Mouse (Mus musculus) embryonic facial prominence, embryonic 14.5 days (tissue): ENCODE results near the gene Fbxl15. TPM values are rescaled to one million over a fixed set of nuclear protein-coding genes. Genes with fewer than 3 reads are reported as not detected.

Experiments
- ATAC-seq: fragments of 200-750 bp; cut with Nextera tagmentation; 2 replicates; pipeline ENCODE4 v1.8.0; 2017; ENCODE audit warnings: low read depth, moderate number of reproducible peaks, moderate TSS enrichment
- DNase-seq: peaks from one replicate; pipeline ENCODE4 v3.0.0-alpha.2; 2015; ENCODE audit warnings: low spot score
- H3K27ac ChIP-seq: fragments of 300-500 bp; sonication (generic); replicated peaks from 2 replicates; pipeline ENCODE4 v1.5.1; 2014; ENCODE audit warnings: low read depth, mild to moderate bottlenecking, low read length, moderate library complexity
- H3K27me3 ChIP-seq: fragments of 300-500 bp; sonication (generic); replicated peaks from 2 replicates; pipeline ENCODE4 v1.6.1; 2014; ENCODE audit warnings: low read length; ENCODE audit not compliant: control insufficient read depth, insufficient read depth
- H3K36me3 ChIP-seq: fragments of 300-500 bp; sonication (generic); 2 replicates; pipeline ENCODE4 v1.6.1; 2014; ENCODE audit warnings: low read length, mixed read lengths; ENCODE audit not compliant: control insufficient read depth, insufficient read depth
- H3K4me1 ChIP-seq: fragments of 300-500 bp; sonication (generic); 2 replicates; pipeline ENCODE4 v1.6.1; 2014; ENCODE audit warnings: antibody characterized with exemption, low read length; ENCODE audit not compliant: control insufficient read depth, insufficient read depth
- H3K4me2 ChIP-seq: fragments of 300-500 bp; sonication (generic); 2 replicates; pipeline ENCODE4 v1.6.1; 2014; ENCODE audit warnings: low read depth, mild to moderate bottlenecking, low read length, moderate library complexity, mixed read lengths
- H3K4me3 ChIP-seq: fragments of 300-500 bp; sonication (generic); 2 replicates; pipeline ENCODE4 v1.5.1; 2014; ENCODE audit warnings: low read depth, mild to moderate bottlenecking, low read length
- H3K9ac ChIP-seq: fragments of 300-500 bp; sonication (generic); 2 replicates; pipeline ENCODE4 v1.6.1; 2014; ENCODE audit warnings: low read depth, mild to moderate bottlenecking, low read length, moderate library complexity, mixed read lengths
- H3K9me3 ChIP-seq: fragments of 300-500 bp; sonication (generic); 2 replicates; pipeline ENCODE4 v1.6.1; 2016; ENCODE audit warnings: low read length; ENCODE audit not compliant: control insufficient read depth
- WGBS: fragments of 180-500 bp; shearing (Covaris S2); extraction: QIAGEN DNeasy Blood & Tissue Kit; methylation state at CpG from one replicate; pipeline ENCODE4 v1.1.7; 2014; 5-methylcytosine and 5-hydroxymethylcytosine counted together
- polyA plus RNA-seq: library from polyadenylated mRNA; unstranded; fragments of >200 nt; fragmentation: Nextera tagmentation; extraction: Ambion mirVana; gene quantifications from 2 replicates; pipeline ENCODE4 v1.2.1, GENCODE M21; 2014

The Fbxl15 gene
- polyA plus RNA-seq, 1 experiment from 2014 or later: 13.8 TPM

- Histone ChIP-seq H3K9me3 (no peaks in the 10 kb centered on the region), H3K27me3 (peaks cover 79% of the 10 kb centered on the region), H3K4me1 (peaks cover 13% of the 10 kb centered on the region), H3K4me2 (no peak overlapping the region), H3K4me3 (no peak overlapping the region), H3K9ac (no peak overlapping the region), H3K36me3 (no peaks in the 10 kb centered on the region), H3K27ac (no peak overlapping the region)
- 53% methylated on average over 11 of the region's 11 CpGs for WGBS
- ATAC-seq: no peak
- no peak for DNase-seq
Measured at GRCm38 (mm10) chr19:46324366-46324765, 3.6 kb upstream of the Fbxl15 start.

- Histone ChIP-seq H3K9ac (no peak overlapping the region), H3K4me1 (peaks cover 14% of the 10 kb centered on the region), H3K9me3 (no peaks in the 10 kb centered on the region), H3K27ac (no peak overlapping the region), H3K4me3 (no peak overlapping the region), H3K27me3 (peaks cover 74% of the 10 kb centered on the region), H3K4me2 (no peak overlapping the region), H3K36me3 (no peaks in the 10 kb centered on the region)
- WGBS: 65% methylated on average over 5 of the region's 5 CpGs
- no peak for ATAC-seq
- DNase-seq: no peak
Measured at GRCm38 (mm10) chr19:46324918-46325317, 3.1 kb upstream of the Fbxl15 start.

DNA sequence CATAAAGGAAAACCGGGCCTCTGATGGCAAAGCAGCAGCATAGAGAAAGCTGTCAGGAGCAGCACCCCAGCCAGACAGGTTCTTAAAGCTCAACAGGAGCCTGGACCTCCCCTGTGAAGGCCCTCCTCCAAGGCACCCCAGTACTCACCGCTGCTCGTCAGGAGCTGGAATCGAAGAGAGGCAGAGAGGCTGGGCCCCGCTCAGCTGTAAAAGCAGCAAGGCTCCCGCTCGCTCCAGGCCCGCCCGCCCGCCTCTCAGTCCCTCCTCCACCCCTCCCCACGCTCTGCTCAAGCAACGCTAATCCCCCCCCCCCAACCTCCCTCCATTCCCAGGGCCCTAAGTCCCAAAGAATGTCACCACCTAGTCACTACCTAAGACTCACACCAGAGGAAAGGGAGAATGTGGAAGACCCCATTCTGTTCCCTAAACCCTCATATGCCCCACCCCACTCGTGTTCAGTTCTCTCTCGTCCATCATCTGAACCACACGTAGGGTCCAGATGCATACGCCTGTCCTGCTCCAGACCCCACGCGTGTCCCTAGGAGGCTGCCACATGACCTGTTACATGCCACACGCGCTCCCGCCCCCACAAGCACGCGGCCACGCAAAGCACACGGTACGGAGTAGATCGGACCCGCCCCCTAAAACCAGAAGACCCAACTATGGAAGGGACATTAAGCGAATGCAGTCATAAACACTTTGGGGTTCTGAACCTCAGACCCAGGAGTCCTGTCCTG is 1.8 kb upstream of the Fbxl15 start:
- Histone ChIP-seq H3K27me3 (peaks cover 61% of the 10 kb centered on the region), H3K36me3 (peaks cover 10% of the 10 kb centered on the region; the same call in 1 of the 2 replicates), H3K9ac (0 out of 2 replicates have a peak overlapping the region, but pooled peaks have one; percentile 14), H3K27ac (no peak overlapping the region), H3K4me1 (peaks cover 14% of the 10 kb centered on the region), H3K4me2 (peak overlapping the region; percentile 99), H3K9me3 (no peaks in the 10 kb centered on the region), H3K4me3 (peak overlapping the region; percentile 70)
- ATAC-seq: no peak
- DNase-seq: no peak
- WGBS: 6% methylated on average over 25 of the region's 29 CpGs

DNA sequence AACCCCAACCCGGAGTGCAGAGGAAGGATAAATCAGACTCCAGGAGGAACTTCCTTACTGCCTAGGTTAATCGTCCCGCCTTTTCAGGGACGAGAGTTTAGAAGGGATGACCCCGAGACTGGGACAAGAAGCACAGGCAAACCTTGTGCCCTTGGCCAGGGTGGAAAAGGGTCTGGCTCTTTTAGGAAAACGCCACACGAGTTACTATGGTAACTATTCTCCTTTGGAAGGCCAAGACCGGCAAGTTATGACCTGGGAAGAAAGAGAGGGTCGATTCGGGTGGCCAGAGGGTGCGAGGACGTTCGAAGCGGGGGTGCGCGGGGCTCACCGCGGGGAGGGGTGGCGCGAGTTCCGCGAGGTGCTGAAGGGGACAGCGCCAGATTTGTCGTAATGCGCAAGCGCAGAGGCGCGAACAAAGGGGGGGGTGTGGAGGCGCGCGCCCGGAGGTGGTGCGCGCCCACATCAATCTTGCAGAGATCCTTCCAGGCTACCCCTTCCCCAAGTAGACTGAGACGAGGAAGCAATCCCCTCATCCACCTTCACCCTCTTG is 1.2 kb upstream of the Fbxl15 start, which contains the start of gene Psd:
Gene Psd, minus strand, starts transcription at position 401 of the 550 bp plus-strand sequence.
- Histone ChIP-seq H3K9me3 (no peaks in the 10 kb centered on the region), H3K4me2 (peak within 1 kb of the TSS; percentile 99), H3K36me3 (peaks cover 16% of the 10 kb centered on the region; the same call in 1 of the 2 replicates), H3K9ac (peak within 1 kb of the TSS; percentile 67), H3K4me1 (peaks cover 14% of the 10 kb centered on the region), H3K27me3 (peaks cover 54% of the 10 kb centered on the region), H3K4me3 (peak within 1 kb of the TSS; percentile 70), H3K27ac (peak within 1 kb of the TSS; percentile 83)
- under 1% methylated on average over 34 of the region's 35 CpGs for WGBS
- ATAC-seq (no peak), DNase-seq (no peak)

GRCm38 (mm10) chr19:46327531-46328064 is 386 bp upstream of the Fbxl15 start:
- H3K27me3 ChIP-seq: peaks cover 47% of the 10 kb centered on the region
- peak overlapping the region; percentile 99 for H3K4me2 ChIP-seq
- no peaks in the 10 kb centered on the region for H3K9me3 ChIP-seq
- H3K4me3 ChIP-seq: peak overlapping the region; percentile 70
- peaks cover 24% of the 10 kb centered on the region for H3K36me3 ChIP-seq
- 35% methylated on average over 14 of the region's 14 CpGs for WGBS
- ATAC-seq (no peak), DNase-seq (no peak)
- H3K27ac ChIP-seq: peak overlapping the region; percentile 83; the same call in 1 of the 2 replicates
- peaks cover 14% of the 10 kb centered on the region for H3K4me1 ChIP-seq
- peak overlapping the region; percentile 67 for H3K9ac ChIP-seq

DNA sequence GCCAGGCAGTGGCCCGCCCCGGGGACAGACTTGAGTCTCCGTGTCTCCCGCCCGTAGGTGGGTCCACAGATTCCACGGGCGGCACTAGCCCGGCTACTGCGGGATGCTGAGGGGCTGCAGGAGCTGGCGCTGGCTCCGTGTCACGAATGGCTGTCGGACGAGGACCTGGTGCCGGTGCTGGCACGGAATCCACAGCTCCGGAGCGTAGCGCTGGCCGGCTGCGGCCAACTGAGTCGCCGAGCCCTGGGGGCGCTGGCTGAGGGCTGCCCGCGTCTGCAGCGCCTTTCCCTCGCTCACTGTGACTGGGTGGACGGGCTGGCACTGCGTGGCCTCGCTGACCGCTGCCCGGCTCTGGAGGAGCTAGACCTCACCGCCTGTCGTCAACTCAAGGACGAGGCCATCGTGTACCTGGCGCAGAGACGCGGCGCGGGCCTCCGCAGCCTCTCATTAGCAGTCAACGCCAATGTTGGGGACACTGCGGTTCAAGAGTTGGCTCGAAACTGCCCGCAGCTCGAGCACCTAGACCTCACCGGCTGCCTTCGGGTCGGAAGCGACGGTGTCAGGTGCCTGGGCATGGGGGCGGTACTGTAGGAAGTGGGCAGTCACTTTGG is 1.2 kb downstream of the Fbxl15 start:
- WGBS: 2% methylated on average over 26 of the region's 54 CpGs
- Histone ChIP-seq H3K27me3 (peaks cover 32% of the 10 kb centered on the region), H3K9ac (peak overlapping the region; percentile 67), H3K4me3 (peak overlapping the region; percentile 70), H3K27ac (peak overlapping the region; percentile 83; the same call in 1 of the 2 replicates), H3K4me1 (peaks cover 14% of the 10 kb centered on the region), H3K4me2 (peak overlapping the region; percentile 99), H3K36me3 (peaks cover 25% of the 10 kb centered on the region), H3K9me3 (no peaks in the 10 kb centered on the region)
- DNase-seq (no peak), ATAC-seq (0 out of 2 replicates have a peak, but pooled peaks have one; percentile 3)

- peak overlapping the region; percentile 99 for H3K4me2 ChIP-seq
- H3K4me1 ChIP-seq: peaks cover 14% of the 10 kb centered on the region
- no peaks in the 10 kb centered on the region for H3K9me3 ChIP-seq
- no peak overlapping the region for H3K9ac ChIP-seq
- DNase-seq (peak; percentile 71), ATAC-seq (no peak; the same call in 1 of the 2 replicates)
- H3K27ac ChIP-seq: no peak overlapping the region
- 0 out of 2 replicates have a peak overlapping the region, but pooled peaks have one; percentile 70 for H3K4me3 ChIP-seq
- H3K36me3 ChIP-seq: peaks cover 25% of the 10 kb centered on the region
- peaks cover 24% of the 10 kb centered on the region for H3K27me3 ChIP-seq
- WGBS: 8% methylated on average over 12 of the region's 16 CpGs
Measured at GRCm38 (mm10) chr19:46329951-46330350, 2.0 kb downstream of the Fbxl15 start.

DNA sequence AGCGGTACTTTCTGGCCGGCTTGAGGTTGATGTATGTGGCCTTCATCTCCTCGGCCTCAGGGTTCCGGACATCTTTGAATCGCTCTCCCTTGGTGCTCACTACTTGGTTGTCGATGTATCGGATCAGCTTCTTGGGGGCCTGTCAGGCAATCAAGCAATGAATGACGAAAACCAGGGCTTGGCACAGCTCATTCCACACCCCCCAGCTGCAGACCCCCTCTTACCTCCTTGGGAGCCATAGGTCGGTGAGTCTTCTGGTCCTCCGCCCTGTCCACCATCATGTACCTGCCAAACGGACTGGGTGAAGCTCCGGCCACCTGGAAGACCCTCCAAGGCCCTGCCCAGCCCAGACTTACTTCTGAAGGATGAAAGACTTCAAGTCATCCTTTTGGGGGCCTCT is 2.7 kb downstream of the Fbxl15 start:
- Histone ChIP-seq H3K36me3 (peaks cover 25% of the 10 kb centered on the region), H3K4me1 (peaks cover 14% of the 10 kb centered on the region), H3K4me3 (no peak overlapping the region), H3K4me2 (no peak overlapping the region), H3K27ac (no peak overlapping the region), H3K9me3 (no peaks in the 10 kb centered on the region), H3K27me3 (peaks cover 16% of the 10 kb centered on the region), H3K9ac (no peak overlapping the region)
- no peak for DNase-seq
- no peak for ATAC-seq
- 91% methylated on average over 12 of the region's 12 CpGs for WGBS
